Mouse (Mus musculus): ENCODE results near the gene Megf9. TPM values are rescaled to one million over a fixed set of nuclear protein-coding genes. Genes with fewer than 3 reads are reported as not detected.

The Megf9 gene
- 10.5 and 11.8 TPM in 2 replicates for polyA plus RNA-seq (2015; fragmentation: Nextera tagmentation; extraction: Ambion mirVana)

DNA sequence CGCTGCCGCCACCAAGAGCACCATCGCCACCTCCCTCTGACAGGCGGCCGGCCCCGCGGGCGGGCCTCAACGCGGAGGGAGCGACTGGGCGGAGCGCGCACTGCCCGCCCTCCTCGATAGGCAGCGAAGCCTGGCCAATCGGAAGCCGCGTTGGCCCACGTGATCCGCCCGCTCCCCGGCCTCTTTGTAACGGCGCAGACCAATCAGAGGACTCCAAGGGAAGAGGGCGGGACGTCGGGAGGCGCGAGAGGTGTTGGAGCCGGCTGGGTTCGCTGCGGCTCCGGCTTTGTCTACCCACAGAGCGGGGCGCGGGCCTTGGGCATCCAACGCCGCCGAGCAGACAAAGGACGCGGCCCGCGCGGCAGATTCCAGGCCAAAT is at the start of gene Megf9:
Gene Megf9 (minus strand): TSS at position 105 of the 379 bp plus-strand sequence.
- ATAC-seq (peak; percentile 98), DNase-seq (ENCODE audit: low spot score) (peak; percentile 99)
- Histone ChIP-seq H3K27me3 (replicated peaks; ENCODE audit: insufficient read depth, low read length) (no peaks in the 10 kb centered on the region), H3K4me1 (ENCODE audit: insufficient read depth, low read depth, low read length) (peaks cover 10% of the 10 kb centered on the region), H3K4me3 (ENCODE audit: low read depth, low read length) (peak within 1 kb of the TSS; percentile 91), H3K4me2 (replicated peaks; ENCODE audit: low read depth, low read length) (peak within 1 kb of the TSS; percentile 97), H3K27ac (ENCODE audit: low read length) (peak within 1 kb of the TSS; percentile 95), H3K36me3 (ENCODE audit: insufficient read depth, low read length) (no peaks in the 10 kb centered on the region), H3K9ac (replicated peaks; ENCODE audit: low read depth) (peak within 1 kb of the TSS; percentile 76), H3K9me3 (ENCODE audit: low read length) (no peaks in the 10 kb centered on the region)
- WGBS: under 1% methylated on average over 46 of the region's 46 CpGs
- TF ChIP-seq CTCF (IDR thresholded peaks at IDR 0.05) (peak; percentile 21; the same call in 1 of the 2 replicates), EP300 (IDR thresholded peaks at IDR 0.05) (no peak)

DNA sequence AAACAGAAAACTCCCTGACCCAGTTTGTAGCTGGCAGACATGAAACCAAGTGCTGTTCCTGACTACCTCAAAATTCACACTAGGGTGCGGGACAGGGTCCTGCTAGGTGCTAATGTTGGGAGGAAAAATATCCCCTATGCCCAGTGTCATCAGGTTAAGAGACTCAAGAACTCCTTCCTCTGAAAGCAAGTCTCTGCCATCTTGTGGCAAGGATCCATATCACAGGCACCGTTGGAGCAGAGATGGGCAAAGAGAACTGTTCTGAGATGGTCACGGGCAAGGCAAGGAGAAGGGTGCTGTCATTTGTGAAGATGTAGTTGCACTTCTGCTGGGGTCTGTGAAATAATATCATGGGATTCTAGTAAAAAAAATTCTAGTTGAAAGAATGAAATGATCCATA is 44.9 kb upstream of the Megf9 start:
- Histone ChIP-seq H3K4me3 (ENCODE audit: low read depth, low read length) (no peak overlapping the region), H3K4me2 (replicated peaks; ENCODE audit: low read depth, low read length) (no peak overlapping the region), H3K27me3 (replicated peaks; ENCODE audit: insufficient read depth, low read length) (no peaks in the 10 kb centered on the region), H3K27ac (ENCODE audit: low read length) (no peak overlapping the region), H3K9me3 (ENCODE audit: low read length) (no peaks in the 10 kb centered on the region), H3K36me3 (ENCODE audit: insufficient read depth, low read length) (no peaks in the 10 kb centered on the region), H3K4me1 (ENCODE audit: insufficient read depth, low read depth, low read length) (no peaks in the 10 kb centered on the region), H3K9ac (replicated peaks; ENCODE audit: low read depth) (no peak overlapping the region)
- DNase-seq (ENCODE audit: low spot score) (peak; percentile 56), ATAC-seq (peak; percentile 40; the same call in 1 of the 2 replicates)
- TF ChIP-seq CTCF (IDR thresholded peaks at IDR 0.05) (peak; percentile 83), EP300 (IDR thresholded peaks at IDR 0.05) (no peak)
- 35% methylated on average over 3 of the region's 3 CpGs for WGBS

DNA sequence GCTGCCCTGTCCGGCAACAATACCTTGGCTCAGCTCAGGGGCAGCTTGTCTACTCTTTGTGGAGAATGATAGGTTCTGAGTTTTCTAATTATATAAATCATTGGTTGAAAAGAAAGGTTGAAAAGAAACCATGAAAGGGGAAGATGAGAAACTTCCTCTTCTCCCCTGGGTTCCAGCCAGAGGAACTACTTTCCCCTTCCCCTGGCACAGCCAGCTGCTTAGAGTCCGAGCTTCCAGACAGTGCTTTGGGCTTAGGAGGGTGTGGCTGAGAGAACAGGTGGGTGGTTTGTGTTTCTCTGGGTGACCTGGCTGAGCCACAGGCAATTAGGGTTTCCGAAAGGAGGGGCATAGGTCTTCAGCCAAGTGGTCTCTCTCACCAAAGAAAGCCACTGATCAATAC is 43.5 kb upstream of the Megf9 start:
- Histone ChIP-seq H3K27me3 (replicated peaks; ENCODE audit: insufficient read depth, low read length) (no peaks in the 10 kb centered on the region), H3K9ac (replicated peaks; ENCODE audit: low read depth) (no peak overlapping the region), H3K36me3 (ENCODE audit: insufficient read depth, low read length) (no peaks in the 10 kb centered on the region), H3K4me3 (ENCODE audit: low read depth, low read length) (no peak overlapping the region), H3K4me1 (ENCODE audit: insufficient read depth, low read depth, low read length) (no peaks in the 10 kb centered on the region), H3K27ac (ENCODE audit: low read length) (no peak overlapping the region), H3K4me2 (replicated peaks; ENCODE audit: low read depth, low read length) (no peak overlapping the region), H3K9me3 (ENCODE audit: low read length) (no peaks in the 10 kb centered on the region)
- no peak for TF ChIP-seq CTCF (IDR thresholded peaks at IDR 0.05)
- TF ChIP-seq EP300 (IDR thresholded peaks at IDR 0.05): no peak
- DNase-seq (ENCODE audit: low spot score): no peak
- no peak for ATAC-seq
- 67% methylated on average over 3 of the region's 3 CpGs for WGBS

DNA sequence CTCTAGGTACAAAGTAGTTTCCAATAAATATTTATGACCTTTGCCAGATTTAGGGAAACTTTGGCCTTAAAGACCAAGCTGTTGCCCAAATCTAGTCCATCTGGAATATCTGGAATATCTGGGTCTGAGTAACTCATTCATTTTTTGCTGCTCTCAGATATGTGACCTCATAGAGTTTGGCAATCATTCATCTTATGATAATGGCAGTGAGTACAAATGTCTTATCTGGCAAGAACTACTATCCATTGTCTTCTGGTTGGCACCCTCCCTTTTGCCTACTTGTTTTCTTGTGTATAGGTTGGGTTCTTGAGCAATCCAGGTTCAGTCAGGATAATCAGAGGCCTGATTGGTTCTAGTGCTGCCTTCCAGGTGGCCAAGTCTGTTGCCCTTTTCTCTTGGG is 41.3 kb upstream of the Megf9 start:
- Histone ChIP-seq H3K36me3 (ENCODE audit: insufficient read depth, low read length) (no peaks in the 10 kb centered on the region), H3K9ac (replicated peaks; ENCODE audit: low read depth) (no peak overlapping the region), H3K27ac (ENCODE audit: low read length) (no peak overlapping the region), H3K4me3 (ENCODE audit: low read depth, low read length) (no peak overlapping the region), H3K4me1 (ENCODE audit: insufficient read depth, low read depth, low read length) (no peaks in the 10 kb centered on the region), H3K9me3 (ENCODE audit: low read length) (no peaks in the 10 kb centered on the region), H3K27me3 (replicated peaks; ENCODE audit: insufficient read depth, low read length) (no peaks in the 10 kb centered on the region), H3K4me2 (replicated peaks; ENCODE audit: low read depth, low read length) (no peak overlapping the region)
- ATAC-seq (no peak), DNase-seq (ENCODE audit: low spot score) (no peak)
- no peak for TF ChIP-seq CTCF (IDR thresholded peaks at IDR 0.05)
- TF ChIP-seq EP300 (IDR thresholded peaks at IDR 0.05): no peak

DNA sequence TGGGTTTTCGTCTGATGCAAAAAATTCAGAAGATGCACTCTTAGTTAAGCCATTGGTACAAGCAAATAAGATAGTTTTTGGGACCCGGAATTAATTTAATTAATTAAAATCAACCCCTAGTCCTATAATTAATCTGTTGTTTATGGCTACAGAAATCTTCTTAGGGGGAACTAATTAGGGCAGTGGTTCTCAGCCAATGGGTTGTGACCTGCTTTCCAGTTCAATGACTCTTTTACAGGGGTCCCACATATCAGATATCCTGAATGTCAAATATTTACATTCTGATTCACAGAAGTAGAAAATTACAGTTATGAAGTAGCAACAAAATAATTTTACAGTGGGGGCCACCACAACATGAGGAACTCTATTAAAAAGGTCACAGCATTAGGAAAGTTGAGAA is 39.1 kb upstream of the Megf9 start:
- Histone ChIP-seq H3K9me3 (ENCODE audit: low read length) (no peaks in the 10 kb centered on the region), H3K4me2 (replicated peaks; ENCODE audit: low read depth, low read length) (no peak overlapping the region), H3K9ac (replicated peaks; ENCODE audit: low read depth) (no peak overlapping the region), H3K27ac (ENCODE audit: low read length) (no peak overlapping the region), H3K27me3 (replicated peaks; ENCODE audit: insufficient read depth, low read length) (no peaks in the 10 kb centered on the region), H3K4me3 (ENCODE audit: low read depth, low read length) (no peak overlapping the region), H3K36me3 (ENCODE audit: insufficient read depth, low read length) (no peaks in the 10 kb centered on the region), H3K4me1 (ENCODE audit: insufficient read depth, low read depth, low read length) (no peaks in the 10 kb centered on the region)
- 83% methylated on average over 2 of the region's 2 CpGs for WGBS
- ATAC-seq (no peak), DNase-seq (ENCODE audit: low spot score) (no peak)
- no peak for TF ChIP-seq CTCF (IDR thresholded peaks at IDR 0.05)
- no peak for TF ChIP-seq EP300 (IDR thresholded peaks at IDR 0.05)

DNA sequence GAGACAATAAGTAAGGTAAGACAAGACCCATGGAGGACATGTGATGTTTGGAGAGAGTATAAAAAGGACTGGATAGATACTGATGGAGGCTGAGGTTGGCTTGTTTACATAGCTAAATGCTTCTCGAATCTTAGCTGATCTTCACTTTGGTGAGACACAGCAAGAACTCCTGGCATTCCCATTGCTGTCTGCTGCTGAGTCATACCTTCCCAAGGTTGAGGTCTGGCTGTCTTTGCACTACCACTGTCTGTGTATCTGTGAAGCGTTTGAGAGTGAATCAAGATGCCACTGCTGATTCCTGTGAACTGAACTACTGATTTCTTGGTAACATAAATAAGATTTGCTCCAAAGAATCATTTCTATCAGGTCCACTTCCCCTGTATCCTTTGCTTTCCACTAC is 19.1 kb upstream of the Megf9 start:
- no peak overlapping the region for H3K27ac ChIP-seq (ENCODE audit: low read length)
- no peak overlapping the region for H3K9ac ChIP-seq (replicated peaks; ENCODE audit: low read depth)
- H3K4me2 ChIP-seq (replicated peaks; ENCODE audit: low read depth, low read length): no peak overlapping the region
- H3K9me3 ChIP-seq (ENCODE audit: low read length): no peaks in the 10 kb centered on the region
- H3K36me3 ChIP-seq (ENCODE audit: insufficient read depth, low read length): no peaks in the 10 kb centered on the region
- no peaks in the 10 kb centered on the region for H3K27me3 ChIP-seq (replicated peaks; ENCODE audit: insufficient read depth, low read length)
- ATAC-seq (no peak), DNase-seq (ENCODE audit: low spot score) (no peak)
- no peak for TF ChIP-seq CTCF (IDR thresholded peaks at IDR 0.05)
- TF ChIP-seq EP300 (IDR thresholded peaks at IDR 0.05): no peak
- 35% methylated on average over 2 of the region's 2 CpGs for WGBS
- H3K4me3 ChIP-seq (ENCODE audit: low read depth, low read length): no peak overlapping the region
- no peaks in the 10 kb centered on the region for H3K4me1 ChIP-seq (ENCODE audit: insufficient read depth, low read depth, low read length)

DNA sequence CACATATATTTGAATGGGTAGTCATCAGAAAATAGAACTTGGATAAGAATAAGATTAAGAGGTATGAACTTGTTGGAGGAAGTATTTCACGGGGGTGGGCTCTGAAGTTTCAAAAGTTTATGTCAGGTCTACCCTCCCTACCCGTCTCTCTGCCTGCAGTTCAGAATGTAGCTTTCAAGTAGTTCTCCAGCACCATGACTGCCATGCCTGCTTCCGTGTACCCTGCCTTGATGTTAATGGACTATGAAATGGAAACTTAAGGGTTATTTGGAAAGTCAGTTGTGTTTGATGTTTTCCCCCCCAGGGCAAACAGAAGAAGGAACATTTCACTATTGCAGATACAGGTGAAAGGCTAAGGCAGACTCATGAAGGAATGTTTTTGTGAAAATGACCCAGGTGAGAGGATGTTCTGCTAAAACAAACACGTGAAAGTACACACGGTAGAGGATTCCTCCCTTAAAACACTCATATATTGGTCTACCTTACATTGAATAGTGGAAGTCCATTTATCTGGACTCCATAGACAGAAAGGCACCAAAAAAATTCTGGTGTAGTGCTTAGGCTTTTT is 18.5 kb upstream of the Megf9 start:
- TF ChIP-seq CTCF (IDR thresholded peaks at IDR 0.05) (no peak), EP300 (IDR thresholded peaks at IDR 0.05) (no peak)
- 61% methylated on average over 5 of the region's 5 CpGs for WGBS
- Histone ChIP-seq H3K9me3 (ENCODE audit: low read length) (no peaks in the 10 kb centered on the region), H3K4me3 (ENCODE audit: low read depth, low read length) (no peak overlapping the region), H3K4me2 (replicated peaks; ENCODE audit: low read depth, low read length) (no peak overlapping the region), H3K4me1 (ENCODE audit: insufficient read depth, low read depth, low read length) (no peaks in the 10 kb centered on the region), H3K27ac (ENCODE audit: low read length) (no peak overlapping the region), H3K36me3 (ENCODE audit: insufficient read depth, low read length) (no peaks in the 10 kb centered on the region), H3K27me3 (replicated peaks; ENCODE audit: insufficient read depth, low read length) (no peaks in the 10 kb centered on the region), H3K9ac (replicated peaks; ENCODE audit: low read depth) (no peak overlapping the region)
- ATAC-seq (no peak), DNase-seq (ENCODE audit: low spot score) (no peak)

Measured in lung, postnatal 0 days (tissue).